Mouse (Mus musculus): Measurements from ENCODE around the gene Sgms2.

DNA sequence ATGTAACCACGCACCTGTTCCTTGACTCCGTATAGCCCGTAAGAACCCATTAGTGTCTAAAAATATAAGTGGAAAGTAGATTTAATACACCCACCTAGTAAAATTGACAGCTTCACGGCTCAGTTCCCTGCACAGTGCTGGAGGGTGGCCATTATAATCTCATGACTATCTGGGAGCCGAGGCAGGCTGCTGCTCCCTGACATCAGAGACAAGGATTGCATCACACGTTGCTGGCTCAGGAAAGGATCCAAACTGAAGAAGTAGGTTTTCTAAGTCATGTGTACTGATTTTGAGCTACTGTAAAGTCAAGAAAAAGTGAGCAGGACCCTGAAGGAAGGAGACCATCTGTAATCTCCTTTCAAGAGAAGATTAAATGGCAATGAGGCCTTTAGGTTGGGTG, 8.4 kb upstream of the Sgms2 start:
- TF ChIP-seq CTCF (IDR thresholded peaks at IDR 0.05; ENCODE audit: control insufficient read depth, insufficient read depth, insufficient read length) = no peak
- no peak for TF ChIP-seq MAX (IDR thresholded peaks at IDR 0.05)
- TF ChIP-seq USF1 (IDR thresholded peaks at IDR 0.05; ENCODE audit: low read depth) = no peak
- TF ChIP-seq MYOD1 (IDR thresholded peaks at IDR 0.05; ENCODE audit: control insufficient read depth, insufficient read length, low read depth) = no peak
- TF ChIP-seq CEBPB (IDR thresholded peaks at IDR 0.05; ENCODE audit: low read depth) = no peak
